Mouse (Mus musculus) intestine, postnatal 0 days (tissue): Measurements from ENCODE around the gene Amacr. TPM values are rescaled to one million over a fixed set of nuclear protein-coding genes. Genes with fewer than 3 reads are reported as not detected.

Source experiments
- ATAC-seq: fragments of 200-750 bp; cut with Nextera tagmentation; 2 replicates; pipeline ENCODE4 v1.8.0; 2017; ENCODE audit warnings: mild to moderate bottlenecking, moderate TSS enrichment, moderate library complexity
- H3K27ac ChIP-seq: fragments of 300-500 bp; sonication (generic); 2 replicates; pipeline ENCODE4 v1.5.1; 2014; ENCODE audit warnings: mild to moderate bottlenecking, low read depth, low read length, moderate library complexity
- H3K27me3 ChIP-seq: fragments of 300-500 bp; sonication (generic); replicated peaks from 2 replicates; pipeline ENCODE4 v1.6.1; 2014; ENCODE audit warnings: low read length, mixed read lengths; ENCODE audit not compliant: control insufficient read depth, insufficient read depth
- H3K36me3 ChIP-seq: fragments of 300-500 bp; sonication (generic); 2 replicates; pipeline ENCODE4 v1.6.1; 2014; ENCODE audit warnings: mild to moderate bottlenecking, moderate library complexity; ENCODE audit not compliant: control insufficient read depth, insufficient read depth
- H3K4me1 ChIP-seq: fragments of 300-500 bp; sonication (generic); replicated peaks from 2 replicates; pipeline ENCODE4 v1.6.1; 2014; ENCODE audit warnings: antibody characterized with exemption, low read length, mixed read lengths; ENCODE audit not compliant: control insufficient read depth, insufficient read depth
- H3K4me2 ChIP-seq: fragments of 300-500 bp; sonication (generic); replicated peaks from 2 replicates; pipeline ENCODE4 v1.6.1; 2014; ENCODE audit warnings: low read depth, mild to moderate bottlenecking, moderate library complexity
- H3K4me3 ChIP-seq: fragments of 300-500 bp; sonication (generic); 2 replicates; pipeline ENCODE4 v1.5.1; 2014; ENCODE audit warnings: low read depth, low read length
- H3K9ac ChIP-seq: fragments of 300-500 bp; sonication (generic); 2 replicates; pipeline ENCODE4 v1.6.1; 2014; ENCODE audit warnings: mild to moderate bottlenecking, low read depth, low read length
- H3K9me3 ChIP-seq: fragments of 300-500 bp; sonication (generic); 2 replicates; pipeline ENCODE4 v1.6.1; 2016; ENCODE audit warnings: mixed run types; ENCODE audit not compliant: control insufficient read depth
- CTCF ChIP-seq: sonication (generic); IDR thresholded peaks from 2 replicates; pipeline ENCODE4 v1.5.1; 2016; ENCODE audit warnings: low read depth, mild to moderate bottlenecking, control low read depth, antibody characterized with exemption, moderate library complexity
- WGBS: fragments of 180-500 bp; shearing (Covaris S2); extraction: QIAGEN DNeasy Blood & Tissue Kit; methylation state at CpG from one replicate; pipeline ENCODE4 v1.1.7; 2014; 5-methylcytosine and 5-hydroxymethylcytosine counted together
- polyA plus RNA-seq: library from polyadenylated mRNA; unstranded; fragments of >200 nt; fragmentation: Nextera tagmentation; extraction: Ambion mirVana; gene quantifications from 2 replicates; pipeline ENCODE4 v1.2.1, GENCODE M21; 2015

The Amacr gene
- polyA plus RNA-seq, 1 experiment from 2014 or later = 17.7 TPM

DNA sequence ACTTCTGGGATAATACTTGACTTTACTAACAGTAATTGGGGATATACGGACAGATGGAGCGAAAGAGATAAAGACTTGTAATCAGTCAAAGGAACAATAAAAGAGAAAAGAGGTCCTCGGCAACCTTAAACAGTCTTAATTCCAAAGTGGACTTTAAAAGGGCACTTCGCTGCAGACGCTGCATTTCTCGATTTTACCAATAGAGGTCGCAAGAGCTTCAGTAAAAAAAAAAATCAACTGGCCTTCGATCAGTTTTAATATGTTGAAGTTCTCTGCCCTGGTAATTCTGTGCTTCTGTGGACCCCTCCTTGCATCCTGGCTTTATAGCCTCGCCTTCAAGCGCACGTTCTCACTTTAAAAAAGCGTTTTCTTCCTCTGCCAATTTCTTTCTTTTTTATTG is 56.9 kb downstream of the Amacr start:
- H3K9ac ChIP-seq = no peak overlapping the region
- 0 out of 2 replicates have a peak, but pooled peaks cover 4% of the 10 kb centered on the region for H3K4me1 ChIP-seq
- no peak overlapping the region for H3K27ac ChIP-seq
- H3K36me3 ChIP-seq = no peaks in the 10 kb centered on the region
- H3K4me3 ChIP-seq = no peak overlapping the region
- ATAC-seq = no peak
- no peak overlapping the region for H3K4me2 ChIP-seq
- TF ChIP-seq CTCF = peak; percentile 79
- H3K9me3 ChIP-seq = no peaks in the 10 kb centered on the region
- 2% methylated on average over 12 of the region's 12 CpGs for WGBS
- H3K27me3 ChIP-seq = peaks cover 37% of the 10 kb centered on the region

DNA sequence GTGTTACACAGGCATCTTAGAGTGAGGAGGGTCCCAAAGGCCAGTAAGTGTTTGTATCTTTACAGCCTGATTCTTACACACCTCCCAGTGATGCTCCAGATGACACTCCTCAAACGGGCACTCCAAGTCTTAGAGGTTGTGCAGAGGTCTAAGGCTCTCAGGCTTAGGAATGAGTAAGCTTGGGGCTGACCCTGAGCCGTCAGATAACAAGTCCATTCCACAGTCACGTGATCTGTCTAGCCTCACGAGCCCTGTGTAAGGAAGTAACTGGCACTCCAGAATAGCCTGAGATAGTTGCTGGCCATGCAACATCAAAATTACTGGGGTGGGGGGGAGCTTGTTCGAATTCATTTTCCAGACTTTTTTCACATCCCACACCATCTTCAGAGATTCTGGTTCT is 58.5 kb downstream of the Amacr start:
- Histone ChIP-seq H3K4me1 (0 out of 2 replicates have a peak, but pooled peaks cover 4% of the 10 kb centered on the region), H3K9ac (no peak overlapping the region), H3K36me3 (no peaks in the 10 kb centered on the region), H3K27me3 (peaks cover 33% of the 10 kb centered on the region), H3K27ac (no peak overlapping the region), H3K9me3 (no peaks in the 10 kb centered on the region), H3K4me2 (no peak overlapping the region), H3K4me3 (no peak overlapping the region)
- TF ChIP-seq CTCF = no peak
- no peak for ATAC-seq
- 38% methylated on average over 5 of the region's 5 CpGs for WGBS

DNA sequence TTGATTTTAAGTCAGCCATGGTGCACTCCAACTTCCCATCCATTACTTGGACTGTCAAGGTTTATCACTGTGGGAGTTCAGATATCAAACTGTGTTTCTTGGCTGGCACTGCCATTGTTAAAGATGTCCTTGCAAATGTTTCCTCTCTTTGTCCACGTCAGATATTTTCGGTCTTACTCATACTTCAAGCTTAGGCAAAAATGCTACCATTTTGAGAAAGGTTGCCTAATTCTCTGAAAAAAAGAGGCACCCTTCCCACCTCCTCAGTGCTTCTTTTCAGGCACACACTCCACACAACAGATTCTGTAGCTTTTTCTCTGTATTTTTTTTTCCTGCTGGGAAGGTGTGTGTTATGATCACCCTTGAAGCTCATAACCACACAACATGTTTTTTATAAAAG is 59.7 kb downstream of the Amacr start:
- no peak for TF ChIP-seq CTCF
- Histone ChIP-seq H3K4me2 (no peak overlapping the region), H3K4me3 (no peak overlapping the region), H3K27ac (no peak overlapping the region), H3K4me1 (0 out of 2 replicates have a peak, but pooled peaks cover 4% of the 10 kb centered on the region), H3K9me3 (no peaks in the 10 kb centered on the region), H3K27me3 (peaks cover 22% of the 10 kb centered on the region), H3K9ac (no peak overlapping the region), H3K36me3 (no peaks in the 10 kb centered on the region)
- ATAC-seq = no peak
- WGBS = 90% methylated on average over 2 of the region's 2 CpGs

DNA sequence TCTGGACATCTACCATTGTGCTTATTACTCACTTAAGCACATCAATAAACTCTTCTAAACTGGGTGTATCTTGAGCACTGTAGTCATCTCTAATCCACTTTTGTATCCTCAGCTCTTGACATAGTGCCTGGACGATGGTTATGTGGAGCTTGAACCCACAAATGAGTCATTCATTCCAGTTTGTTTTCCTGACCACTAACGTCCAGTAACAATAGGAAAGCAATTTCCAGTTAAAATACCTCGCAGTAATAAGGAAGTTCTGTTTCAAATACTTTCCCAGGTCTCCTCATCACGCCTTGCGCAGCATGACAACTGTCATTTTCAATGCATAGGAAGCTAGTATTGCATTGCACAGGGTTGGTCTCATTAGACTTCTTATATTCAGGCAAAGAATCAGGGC is 61.3 kb downstream of the Amacr start:
- H3K36me3 ChIP-seq = no peaks in the 10 kb centered on the region

More for the DNA sequence above, 61.3 kb downstream of the Amacr start:
- WGBS = 63% methylated on average over 5 of the region's 5 CpGs
- Histone ChIP-seq H3K4me2 (no peak overlapping the region), H3K4me3 (no peak overlapping the region), H3K27ac (no peak overlapping the region), H3K4me1 (no peaks in the 10 kb centered on the region), H3K9ac (no peak overlapping the region), H3K9me3 (no peaks in the 10 kb centered on the region), H3K27me3 (peaks cover 6% of the 10 kb centered on the region)
- ATAC-seq = no peak
- TF ChIP-seq CTCF = no peak

Other genes with a start within 250 kb of the Amacr start
- gene C1qtnf3, start 29.4 kb upstream of the Amacr start, polyA plus RNA-seq = 7.2 and 7.9 TPM in 2 replicates
- gene Slc45a2, start 19.0 kb downstream of the Amacr start, polyA plus RNA-seq = not detected in 2 replicates
- 0.05 and 0.12 TPM in 2 replicates for gene Rxfp3, start 56.2 kb downstream of the Amacr start, polyA plus RNA-seq
- gene Adamts12, start 83.0 kb downstream of the Amacr start, polyA plus RNA-seq = 0.70 and 1.1 TPM in 2 replicates